9 mouse cellular contexts compared by ENCODE assay signal in the genomic region with DNA sequence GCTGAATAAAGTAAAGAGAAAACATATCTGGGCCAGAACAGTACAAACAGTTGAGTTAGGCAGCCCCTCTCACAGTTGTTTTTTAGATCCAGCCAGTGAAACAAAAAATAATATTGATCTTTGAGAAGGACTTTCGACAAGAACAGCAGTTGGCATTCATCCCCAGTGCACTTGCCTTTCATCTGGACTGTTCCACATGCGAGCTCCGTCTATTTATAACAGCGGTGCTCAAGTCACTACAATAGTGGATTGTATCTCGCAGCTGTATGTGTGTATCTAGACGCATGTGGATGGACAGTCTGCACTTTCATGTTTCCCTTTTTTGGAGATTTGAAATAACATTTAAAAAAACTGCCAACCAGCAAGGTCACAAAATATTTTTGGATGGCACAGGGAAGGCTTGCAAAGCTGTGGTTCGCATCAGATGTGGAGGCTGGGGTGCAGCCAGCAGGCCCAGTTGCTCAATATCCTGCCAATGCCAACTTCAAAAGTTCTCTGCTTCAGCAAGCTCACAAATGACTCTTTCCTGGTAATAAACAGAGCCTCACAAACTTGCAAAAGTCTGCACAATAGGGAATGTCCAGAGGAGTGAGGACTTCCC. TPM values are rescaled to one million over a fixed set of nuclear protein-coding genes. Genes with fewer than 3 reads are reported as not detected.
DNase-seq lines count a peak whose midpoint lies in the region; ATAC-seq and TF ChIP-seq lines count a peak whose summit lies in the region.
"Had no signal": no experiment of that assay in that cellular context is flagged by ENCODE, and none has a peak within 500 bp of the region (broad histone marks: within the 10 kb centered on the region; RNA-seq: fewer than 3 reads in every experiment).

No protein-coding gene starts in this region.

- no peak for ATAC-seq in forebrain, embryonic 15.5 days (replicated peaks)

- peak; percentile 43 for DNase-seq in right cerebral cortex, postnatal 25 days
- no peak for DNase-seq in right cerebral cortex, postnatal 4 days
- DNase-seq in layer of hippocampus, adult 18-20 months (ENCODE audit: low spot score in 2 of 2) = peak; percentile 46 to 79
- DNase-seq in telencephalon, adult 2 months (ENCODE audit: low read depth, low spot score) = peak; percentile 39
- DNase-seq in retina, embryonic 14.5 days (ENCODE audit: low spot score) = no peak
- DNase-seq: kidney, postnatal 10 days; right cerebral cortex, postnatal 14 days had no signal

- H3K4me2 ChIP-seq in forebrain, embryonic 15.5 days (replicated peaks) = no peak overlapping the region

- no peaks in the 10 kb centered on the region for H3K9me3 ChIP-seq in forebrain, embryonic 15.5 days

- no peak overlapping the region for H3K4me3 ChIP-seq in cortical plate, adult 2 months (ENCODE audit: insufficient read depth, low read length)
- no peak overlapping the region for H3K4me3 ChIP-seq in forebrain, embryonic 15.5 days

- H3K36me3 ChIP-seq in forebrain, embryonic 15.5 days = no peaks in the 10 kb centered on the region

- H3K4me1 ChIP-seq in cortical plate, adult 2 months (ENCODE audit: control insufficient read depth, insufficient read depth, low read length) = peaks cover 15% of the 10 kb centered on the region
- H3K4me1 ChIP-seq in forebrain, embryonic 15.5 days = peaks cover 5% of the 10 kb centered on the region; the same call in 1 of the 2 replicates

- no peak for TF ChIP-seq POLR2A in cortical plate, adult 2 months (IDR thresholded peaks at IDR 0.05; ENCODE audit: extremely low read depth, insufficient read depth, low read length)

- no peak overlapping the region for H3K9ac ChIP-seq in forebrain, embryonic 15.5 days (replicated peaks)

- 73% methylated on average over 7 of the region's 7 CpGs for WGBS in forebrain, embryonic 15.5 days

- no peak for TF ChIP-seq CTCF in cortical plate, adult 2 months (IDR thresholded peaks at IDR 0.05; ENCODE audit: extremely low read depth, insufficient read depth, low read length)

- H3K27ac ChIP-seq in cortical plate, adult 2 months (ENCODE audit: insufficient read depth, low read length) = 0 out of 2 replicates have a peak overlapping the region, but pooled peaks have one; percentile 24
- H3K27ac ChIP-seq in forebrain, embryonic 15.5 days (replicated peaks) = no peak overlapping the region

- H3K27me3 ChIP-seq in forebrain, embryonic 15.5 days = no peaks in the 10 kb centered on the region

RNA-seq across cellular contexts. Expression of gene Adcy9, which starts 45.4 kb away (rescaled TPM):
- 29.7 and 33.1 TPM in 2 replicates for polyA plus RNA-seq in cortical plate, adult 2 months (2012; rRNA removed)
- 100 to 1,000 TPM in 1 of 2 experiments, 10 to 100 TPM in 1; 99.4 to 106 TPM for total RNA-seq in layer of hippocampus, adult 18-20 months (2021)
- polyA plus RNA-seq in forebrain, embryonic 15.5 days (2015; fragmentation: Nextera tagmentation; extraction: Ambion mirVana) = 2.6 and 2.7 TPM in 2 replicates

Comparison
In these comparisons a context has a peak if more than half of its experiments do, and no peak if none do; other contexts are left out.
1. DNase-seq: peak in right cerebral cortex, postnatal 25 days (single experiment), layer of hippocampus, adult 18-20 months (2 of 2) and telencephalon, adult 2 months (single experiment); none in right cerebral cortex, postnatal 4 days (single experiment) and retina, embryonic 14.5 days (single experiment).